Mouse (Mus musculus) 3T3-L1 (cell line): Measurements from ENCODE around the gene Mc3r.

Experiments
- DNase-seq: peaks from one replicate; pipeline ENCODE4 v3.0.0-alpha.2; 2015; ENCODE audit warnings: low read depth, low spot score

Gene Mc3r

DNA sequence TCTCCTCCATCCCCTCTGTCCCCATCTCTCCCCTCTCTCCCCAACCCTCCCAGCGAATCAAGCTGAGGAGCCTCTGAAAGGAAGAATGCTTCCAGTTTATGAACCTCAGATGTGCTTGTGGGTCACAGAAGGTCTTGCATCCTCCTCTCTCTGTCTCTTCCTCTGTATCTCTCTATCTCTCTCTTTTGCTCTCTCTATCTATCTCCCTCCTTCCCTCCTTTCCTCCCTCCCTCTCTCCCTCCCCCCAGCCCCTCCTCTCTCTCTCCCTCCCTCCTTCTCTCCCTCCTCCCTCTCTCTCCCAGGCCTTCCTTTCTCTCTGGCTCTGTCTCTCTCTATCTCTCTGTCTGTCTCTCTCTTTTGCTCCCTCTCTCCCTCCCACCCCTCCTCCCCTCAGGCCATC lies 50.2 kb downstream of the Mc3r start:
- DNase-seq, result no peak

DNA sequence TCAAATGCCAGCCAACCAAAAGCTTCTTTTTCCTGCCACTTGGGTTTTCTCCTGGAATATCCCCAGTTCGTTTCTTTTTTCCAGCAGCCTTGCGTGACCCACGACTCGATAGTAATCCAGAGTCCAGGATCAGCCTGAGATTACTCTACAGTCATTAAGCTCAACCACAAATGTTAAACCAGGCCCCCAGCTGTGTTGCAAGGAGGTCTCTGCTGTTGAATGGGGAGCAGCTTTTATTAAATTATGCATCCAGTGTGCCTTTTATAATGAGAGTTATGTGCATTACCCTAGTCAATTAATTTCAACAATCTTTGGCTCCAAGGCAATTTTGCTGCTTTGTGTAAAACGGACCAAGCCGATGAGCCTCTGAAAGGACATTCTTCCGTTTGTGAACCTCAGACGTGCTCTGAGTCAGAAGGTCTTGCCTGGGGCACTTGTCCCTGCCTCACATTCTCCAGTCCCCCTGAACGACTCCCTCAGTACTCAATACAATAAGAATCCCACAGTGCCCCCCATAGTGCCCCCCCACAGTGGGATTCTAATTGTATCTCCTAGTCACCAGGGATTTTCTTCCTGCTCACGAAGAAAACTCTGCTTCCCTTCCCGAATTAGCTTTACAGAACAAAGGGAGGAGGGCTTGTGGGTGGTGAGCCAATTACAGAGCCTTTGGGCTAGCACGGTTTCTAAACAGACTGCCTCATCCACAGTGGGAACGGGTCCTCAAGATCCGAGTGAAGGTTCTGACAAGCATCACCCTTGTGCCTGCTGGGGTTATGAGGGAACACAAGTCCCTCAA lies 51.0 kb downstream of the Mc3r start:
- DNase-seq, result peak; percentile 30
